Mouse (Mus musculus) midbrain, embryonic 12.5 days (tissue): ENCODE results near the gene Ppp6c. TPM values are rescaled to one million over a fixed set of nuclear protein-coding genes. Genes with fewer than 3 reads are reported as not detected.

Experiments used
- polyA plus RNA-seq: library from polyadenylated mRNA; unstranded; fragments of >200 nt; fragmentation: Nextera tagmentation; extraction: Ambion mirVana; gene quantifications from 2 replicates; pipeline ENCODE4 v1.2.1, GENCODE M21; 2016

The Ppp6c gene
- polyA plus RNA-seq, 1 experiment from 2014 or later = 82.9 TPM

Other genes with a start within 250 kb of the Ppp6c start
- gene Wdr38, start 229.0 kb downstream of the Ppp6c start, polyA plus RNA-seq = 1.7 and 1.9 TPM in 2 replicates
- 124 and 134 TPM in 2 replicates for gene Arpc5l, start 221.1 kb downstream of the Ppp6c start, polyA plus RNA-seq
- 938 and 967 TPM in 2 replicates for gene Rpl35, start 220.8 kb downstream of the Ppp6c start, polyA plus RNA-seq
- 38.6 and 39.4 TPM in 2 replicates for gene Golga1, start 160.9 kb downstream of the Ppp6c start, polyA plus RNA-seq
- 15.5 and 17.8 TPM in 2 replicates for gene Scai, start 35.7 kb downstream of the Ppp6c start, polyA plus RNA-seq